Mouse (Mus musculus) inflammation-experienced regulatory T-cells, adult 16 weeks (primary cell): Measurements from ENCODE around the gene Man1c1. TPM values are rescaled to one million over a fixed set of nuclear protein-coding genes. Genes with fewer than 3 reads are reported as not detected.

Experiments used
- polyA plus RNA-seq: library from polyadenylated mRNA; unstranded; fragments of 100-300 nt; shearing (Covaris generic); gene quantifications from one replicate; pipeline ENCODE4 v1.2.1, GENCODE M21; 2017

Man1c1 gene
- 1.0 TPM for polyA plus RNA-seq

DNA sequence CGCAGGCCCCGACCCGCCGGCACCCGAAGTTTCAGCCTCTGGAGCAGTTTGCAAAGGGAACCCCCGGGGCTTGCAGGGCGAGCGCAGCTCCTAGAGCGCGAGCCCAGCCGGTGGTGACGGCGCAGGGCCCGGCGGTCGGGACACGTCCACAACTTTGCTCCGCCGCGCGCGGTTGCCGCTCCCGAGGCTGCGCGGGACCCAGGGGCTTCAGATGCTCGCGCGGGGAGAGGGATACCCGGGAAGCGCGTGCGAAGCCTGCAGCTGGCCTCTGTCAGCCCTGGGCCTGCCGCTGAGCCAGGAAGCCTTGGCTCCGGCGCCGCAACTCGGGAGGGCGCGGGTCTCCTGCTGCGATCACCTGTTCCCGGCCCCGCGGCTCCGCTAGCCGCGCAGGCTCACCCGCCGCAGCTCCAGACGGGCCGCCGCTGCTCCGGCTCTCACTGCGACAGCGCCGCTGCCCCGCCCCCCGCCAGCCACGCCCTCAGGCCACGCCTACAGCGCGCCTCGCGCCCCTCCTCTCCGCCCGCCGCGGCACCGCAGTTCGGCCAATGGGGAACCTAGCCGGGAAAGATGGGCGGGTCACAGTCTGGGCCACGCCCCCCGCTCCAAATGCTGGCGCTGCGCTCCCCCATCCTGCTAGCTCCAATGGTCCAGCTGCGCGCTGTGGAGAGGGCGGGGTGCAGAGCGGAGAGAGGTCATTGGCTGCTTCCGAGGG is at the start of gene Man1c1:
Gene Man1c1, minus strand, starts transcription at position 456 of the 712 bp plus-strand sequence.

DNA sequence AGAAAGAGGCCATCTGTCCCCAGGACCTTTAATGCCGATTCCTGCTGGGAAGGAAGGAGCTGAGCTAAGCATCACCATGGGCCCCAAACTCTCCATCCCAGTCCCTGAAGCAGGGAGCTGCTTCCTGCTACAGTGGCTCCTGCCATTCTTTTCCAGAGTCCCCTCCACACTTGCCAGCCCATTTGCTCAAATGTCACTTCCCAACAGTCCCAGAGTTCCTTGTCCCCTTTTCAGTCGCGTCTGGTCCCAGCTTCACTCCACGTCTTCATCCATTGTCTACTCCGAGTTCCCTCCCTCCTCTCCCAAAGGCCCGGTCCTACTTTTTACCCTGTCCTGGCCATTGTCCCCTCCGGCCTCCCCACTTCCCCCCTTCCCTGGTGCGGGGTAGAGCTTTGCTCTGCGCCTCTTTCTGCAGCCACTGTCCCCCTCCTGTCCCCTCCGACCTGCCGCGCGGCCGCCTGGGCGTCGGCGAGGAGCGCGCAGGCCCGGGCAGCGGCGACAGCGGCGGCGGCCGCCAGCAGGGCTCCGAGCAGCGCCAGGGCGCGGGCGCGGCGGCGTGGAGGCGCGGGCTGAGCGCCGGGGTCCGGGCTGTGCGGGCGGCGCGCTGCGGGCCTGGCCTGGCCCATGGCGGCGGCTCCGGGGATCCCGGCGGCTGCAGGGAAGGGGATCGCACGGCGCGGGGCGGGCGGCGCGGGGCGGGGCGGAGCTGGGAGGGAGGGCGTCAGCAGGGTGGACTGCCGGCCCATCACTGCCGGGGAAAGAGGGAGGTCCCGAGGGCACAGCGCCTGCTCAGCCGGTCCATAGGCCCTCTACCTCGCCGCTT is 152.4 kb downstream of the Man1c1 start, which contains the start of gene Selenon:
Gene Selenon, minus strand, starts transcription at position 673 of the 823 bp plus-strand sequence.

DNA sequence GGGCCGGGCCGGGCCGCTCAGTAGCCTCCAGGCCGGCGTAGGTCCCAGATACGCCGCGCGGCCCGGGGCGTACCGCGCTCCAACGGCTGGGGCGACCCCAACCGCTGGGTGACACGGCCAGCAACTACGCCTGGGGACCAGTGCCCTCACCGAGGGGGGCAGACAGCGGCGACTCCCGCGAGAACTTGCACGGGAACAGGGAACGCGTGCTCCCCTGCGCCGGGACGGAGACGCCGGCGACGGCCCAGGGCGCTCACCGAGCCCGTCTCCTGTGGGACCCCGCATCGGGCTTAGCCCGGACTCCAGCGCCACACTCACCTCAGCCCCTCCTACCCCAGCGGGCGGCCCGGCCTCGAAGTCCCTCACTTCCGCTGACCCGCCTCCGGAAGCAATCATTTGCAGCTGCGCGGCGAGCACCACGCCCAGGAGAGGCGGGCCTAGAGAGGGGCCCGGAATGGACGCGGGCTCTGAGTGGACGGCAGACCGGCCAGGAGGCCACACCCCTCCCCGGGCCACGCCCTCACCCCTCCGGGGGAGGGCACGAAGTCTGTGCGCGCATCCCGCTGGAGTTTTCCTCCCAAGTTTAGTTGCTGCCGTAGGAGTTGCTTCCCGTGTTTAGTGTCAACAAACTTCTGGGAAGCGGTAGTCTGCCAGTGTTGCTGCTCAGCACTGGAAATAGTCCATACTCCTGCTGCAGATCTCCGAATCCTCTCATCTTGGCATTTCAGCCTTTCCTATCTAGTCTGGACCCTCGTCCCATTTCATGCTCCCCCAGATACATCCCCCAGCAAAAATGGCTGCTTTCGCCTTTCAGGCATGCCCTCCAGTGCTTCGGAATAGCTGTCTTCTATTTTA is 168.9 kb downstream of the Man1c1 start, which contains the start of gene Mtfr1l:
Gene Mtfr1l, minus strand, starts transcription at position 456 of the 855 bp plus-strand sequence.

Other genes starting within 250 kb of the Man1c1 start
- gene Stmn1, start 236.0 kb downstream of the Man1c1 start, polyA plus RNA-seq: 89.1 TPM
- 33.4 TPM for gene Paqr7, start 207.6 kb downstream of the Man1c1 start, polyA plus RNA-seq
- gene Aunip, start 193.3 kb downstream of the Man1c1 start, polyA plus RNA-seq: 0.91 TPM
- 129 TPM for gene Mtfr1l, start 168.9 kb downstream of the Man1c1 start, polyA plus RNA-seq
- gene Selenon, start 152.1 kb downstream of the Man1c1 start, polyA plus RNA-seq: 1.2 TPM
- gene Ldlrap1, start 63.7 kb upstream of the Man1c1 start, polyA plus RNA-seq: 53.5 TPM
- gene Maco1, start 149.1 kb upstream of the Man1c1 start, polyA plus RNA-seq: 6.6 TPM
- 0.65 TPM for gene Rhd, start 160.2 kb upstream of the Man1c1 start, polyA plus RNA-seq
- 468 TPM for gene Tmem50a, start 210.7 kb upstream of the Man1c1 start, polyA plus RNA-seq
- gene Rsrp1, start 219.3 kb upstream of the Man1c1 start, polyA plus RNA-seq: 295 TPM
- 235 TPM for gene Syf2, start 226.6 kb upstream of the Man1c1 start, polyA plus RNA-seq